Mouse (Mus musculus): ENCODE data around the gene Tnf. TPM values are rescaled to one million over a fixed set of nuclear protein-coding genes. Genes with fewer than 3 reads are reported as not detected.

Tnf gene
- 4.2 TPM for polyA plus RNA-seq (2017; shearing (Covaris generic))

GRCm38 (mm10) chr17:35201787-35202186, at the start of gene Tnf:
Tnf (minus strand) TSS chr17:35202007.

GRCm38 (mm10) chr17:35241305-35242014, 39.7 kb upstream of the Tnf start, which contains the start of gene Ddx39b:
Ddx39b (plus strand) TSS chr17:35241746.

GRCm38 (mm10) chr17:35235614-35236389, 34.0 kb upstream of the Tnf start, which contains the start of gene Nfkbil1:
Nfkbil1 (minus strand) TSS chr17:35235792.

GRCm38 (mm10) chr17:35233114-35233980, 31.5 kb upstream of the Tnf start, which contains the start of gene Atp6v1g2:
Atp6v1g2 (plus strand) TSS chr17:35233660.

GRCm38 (mm10) chr17:35220156-35220952, 18.5 kb upstream of the Tnf start, which contains the start of gene Gm16181:
Gm16181 (plus strand) TSS chr17:35220834.

GRCm38 (mm10) chr17:35204494-35205379, 2.9 kb upstream of the Tnf start, which contains the start of gene Lta:
Lta (minus strand) TSS chr17:35205351.

GRCm38 (mm10) chr17:35193881-35194843, 7.6 kb downstream of the Tnf start, which contains the start of gene Ltb:
Ltb (plus strand) TSS chr17:35194439.

GRCm38 (mm10) chr17:35187959-35188610, 13.7 kb downstream of the Tnf start, which contains the start of gene Lst1:
Lst1 (minus strand) TSS chr17:35188439.

GRCm38 (mm10) chr17:35175968-35176367, 25.8 kb downstream of the Tnf start, which contains the start of gene Aif1:
Aif1 (minus strand) TSS chr17:35176068.

GRCm38 (mm10) chr17:35164568-35165450, 37.0 kb downstream of the Tnf start, which contains the start of gene Prrc2a:
Prrc2a (minus strand) TSS chr17:35164897.

Other genes with a start within 250 kb of the Tnf start
- 785 TPM for gene Hspa1b, start 242.8 kb downstream of the Tnf start, polyA plus RNA-seq (2017; shearing (Covaris generic))
- gene Gm20481, start 232.1 kb downstream of the Tnf start, polyA plus RNA-seq (2017; shearing (Covaris generic)), result 42.4 TPM
- 403 TPM for gene Hspa1a, start 229.9 kb downstream of the Tnf start, polyA plus RNA-seq (2017; shearing (Covaris generic))
- 0.17 TPM for gene Hspa1l, start 229.3 kb downstream of the Tnf start, polyA plus RNA-seq (2017; shearing (Covaris generic))
- gene Lsm2, start 220.1 kb downstream of the Tnf start, polyA plus RNA-seq (2017; shearing (Covaris generic)), result 59.4 TPM
- 151 TPM for gene Vars, start 201.0 kb downstream of the Tnf start, polyA plus RNA-seq (2017; shearing (Covaris generic))
- gene Vwa7, start 185.4 kb downstream of the Tnf start, polyA plus RNA-seq (2017; shearing (Covaris generic)), result not detected
- gene Sapcd1, start 174.0 kb downstream of the Tnf start, polyA plus RNA-seq (2017; shearing (Covaris generic)), result not detected
- 4.4 TPM for gene Msh5, start 155.3 kb downstream of the Tnf start, polyA plus RNA-seq (2017; shearing (Covaris generic))
- 228 TPM for gene Clic1, start 152.0 kb downstream of the Tnf start, polyA plus RNA-seq (2017; shearing (Covaris generic))
- 0.95 TPM for gene Ddah2, start 143.0 kb downstream of the Tnf start, polyA plus RNA-seq (2017; shearing (Covaris generic))
- not detected for gene Ly6g6c, start 136.6 kb downstream of the Tnf start, polyA plus RNA-seq (2017; shearing (Covaris generic))
- gene Mpig6b, start 135.8 kb downstream of the Tnf start, polyA plus RNA-seq (2017; shearing (Covaris generic)), result not detected
- not detected for gene Ly6g6e, start 125.1 kb downstream of the Tnf start, polyA plus RNA-seq (2017; shearing (Covaris generic))
- not detected for gene Ly6g6d, start 123.9 kb downstream of the Tnf start, polyA plus RNA-seq (2017; shearing (Covaris generic))
- not detected for gene Ly6g6f, start 116.4 kb downstream of the Tnf start, polyA plus RNA-seq (2017; shearing (Covaris generic))
- 90.2 TPM for gene Abhd16a, start 112.7 kb downstream of the Tnf start, polyA plus RNA-seq (2017; shearing (Covaris generic))
- not detected for gene Ly6g5c, start 93.7 kb downstream of the Tnf start, polyA plus RNA-seq (2017; shearing (Covaris generic))
- gene Ly6g5b, start 86.6 kb downstream of the Tnf start, polyA plus RNA-seq (2017; shearing (Covaris generic)), result 1.2 TPM
- 64.4 TPM for gene Gpank1, start 80.6 kb downstream of the Tnf start, polyA plus RNA-seq (2017; shearing (Covaris generic))
- gene Csnk2b, start 80.0 kb downstream of the Tnf start, polyA plus RNA-seq (2017; shearing (Covaris generic)), result 190 TPM
- gene D17H6S53E, start 75.6 kb downstream of the Tnf start, polyA plus RNA-seq (2017; shearing (Covaris generic)), result 0.75 TPM
- gene Apom, start 70.0 kb downstream of the Tnf start, polyA plus RNA-seq (2017; shearing (Covaris generic)), result not detected
- 77.8 TPM for gene Bag6, start 66.8 kb downstream of the Tnf start, polyA plus RNA-seq (2017; shearing (Covaris generic))
- gene Prrc2a, start 37.1 kb downstream of the Tnf start, polyA plus RNA-seq (2017; shearing (Covaris generic)), result 31.3 TPM
- gene Aif1, start 25.9 kb downstream of the Tnf start, polyA plus RNA-seq (2017; shearing (Covaris generic)), result not detected
- gene Lst1, start 13.6 kb downstream of the Tnf start, polyA plus RNA-seq (2017; shearing (Covaris generic)), result 1.8 TPM
- gene Ltb, start 7.6 kb downstream of the Tnf start, polyA plus RNA-seq (2017; shearing (Covaris generic)), result 754 TPM
- 24.6 TPM for gene Lta, start 3.3 kb upstream of the Tnf start, polyA plus RNA-seq (2017; shearing (Covaris generic))
- gene Gm16181, start 18.8 kb upstream of the Tnf start, polyA plus RNA-seq (2017; shearing (Covaris generic)), result not detected
- 1.4 TPM for gene Atp6v1g2, start 31.7 kb upstream of the Tnf start, polyA plus RNA-seq (2017; shearing (Covaris generic))
- 16.0 TPM for gene Nfkbil1, start 33.8 kb upstream of the Tnf start, polyA plus RNA-seq (2017; shearing (Covaris generic))
- gene Ddx39b, start 39.7 kb upstream of the Tnf start, polyA plus RNA-seq (2017; shearing (Covaris generic)), result 192 TPM
- 5,786 TPM for gene H2-D1, start 60.7 kb upstream of the Tnf start, polyA plus RNA-seq (2017; shearing (Covaris generic))
- not detected for gene H2-Q1, start 118.4 kb upstream of the Tnf start, polyA plus RNA-seq (2017; shearing (Covaris generic))
- gene H2-Q2, start 140.2 kb upstream of the Tnf start, polyA plus RNA-seq (2017; shearing (Covaris generic)), result 7.0 TPM
- gene H2-Q4, start 177.6 kb upstream of the Tnf start, polyA plus RNA-seq (2017; shearing (Covaris generic)), result 50.9 TPM
- gene H2-Q6, start 222.8 kb upstream of the Tnf start, polyA plus RNA-seq (2017; shearing (Covaris generic)), result 505 TPM
- gene H2-Q7, start 237.1 kb upstream of the Tnf start, polyA plus RNA-seq (2017; shearing (Covaris generic)), result 1,681 TPM